Mouse (Mus musculus) myocyte (in vitro differentiated cells): ENCODE data around the gene Mfsd4a.

ENCODE experiments used
- E2F4 ChIP-seq: IDR thresholded peaks from one replicate; pipeline ENCODE4 v1.6.1; 2011; ENCODE audit warnings: mild to moderate bottlenecking, control low read depth, moderate library complexity; ENCODE audit not compliant: insufficient read depth
- MYOD1 ChIP-seq, 3 experiments: IDR thresholded peaks; one replicate each; pipeline ENCODE4 v1.6.1; 2011; ENCODE audit warnings: control low read depth in 2 of 3, low read depth in 2 of 3, mild to moderate bottlenecking in 2 of 3, moderate library complexity in 1 of 3; ENCODE audit not compliant: insufficient read length in 2 of 3, control insufficient read depth in 1 of 3
- POLR2A ChIP-seq: IDR thresholded peaks from one replicate; pipeline ENCODE4 v1.6.1; 2011; ENCODE audit warnings: low read depth, mild to moderate bottlenecking, control low read depth, moderate library complexity; ENCODE audit not compliant: insufficient read length
- POLR2AphosphoS2 ChIP-seq: IDR thresholded peaks from one replicate; pipeline ENCODE4 v1.6.1; 2011; ENCODE audit warnings: low read depth, control low read depth; ENCODE audit not compliant: insufficient read length
- REST ChIP-seq: IDR thresholded peaks from one replicate; pipeline ENCODE4 v1.6.1; 2011; ENCODE audit warnings: mild to moderate bottlenecking, control low read depth, moderate library complexity; ENCODE audit not compliant: insufficient read depth, insufficient read length
- USF1 ChIP-seq: IDR thresholded peaks from one replicate; pipeline ENCODE4 v1.6.1; 2011; ENCODE audit warnings: low read depth, mild to moderate bottlenecking, control low read depth, moderate library complexity

DNA sequence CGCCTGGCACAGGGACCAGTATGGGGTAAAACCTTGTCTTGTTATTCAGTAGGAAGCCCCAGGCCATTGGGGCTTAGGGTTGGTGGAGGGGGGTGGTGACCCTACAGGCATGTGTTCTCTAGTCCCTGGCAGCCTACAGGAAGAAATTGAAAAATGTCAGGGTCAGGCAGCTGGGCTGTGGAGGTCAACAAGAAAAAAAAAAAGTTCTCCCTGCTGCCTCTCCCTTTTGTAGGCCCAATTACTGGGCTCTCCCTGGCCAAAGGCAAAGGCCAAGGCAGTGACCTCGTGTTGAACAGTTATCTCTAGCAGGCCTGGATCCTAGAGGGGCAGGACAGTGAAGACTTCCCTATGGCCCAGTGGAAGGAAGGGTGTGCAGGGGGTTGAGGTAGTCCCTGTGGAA is 87.4 kb downstream of the Mfsd4a start:
- no peak for TF ChIP-seq POLR2A
- TF ChIP-seq REST: no peak
- no peak for TF ChIP-seq USF1
- TF ChIP-seq MYOD1 (IDR thresholded peaks at IDR 0.05; ENCODE audit: control insufficient read depth in 1 of 3, insufficient read length in 2 of 3, low read depth in 2 of 3): no peak
- TF ChIP-seq POLR2AphosphoS2: no peak
- no peak for TF ChIP-seq E2F4
